Mouse (Mus musculus): ENCODE data around the gene Cdh15. TPM values are rescaled to one million over a fixed set of nuclear protein-coding genes. Genes with fewer than 3 reads are reported as not detected.

The Cdh15 gene
- total and polyA plus RNA-seq, 2 experiments from 2014 or later: 1.8 to 3.5 TPM

- Histone ChIP-seq H3K9me3 (ENCODE audit: low read length) (no peaks in the 10 kb centered on the region), H3K4me2 (ENCODE audit: low read depth, low read length, poor library complexity, severe bottlenecking) (no peak overlapping the region), H3K27ac (ENCODE audit: low read depth, low read length) (no peak overlapping the region), H3K9ac (replicated peaks; ENCODE audit: low read length, poor library complexity, severe bottlenecking) (no peak overlapping the region), H3K4me3 (ENCODE audit: low read depth, low read length) (no peak overlapping the region), H3K36me3 (ENCODE audit: insufficient read depth, low read length) (peaks cover 21% of the 10 kb centered on the region), H3K4me1 (ENCODE audit: insufficient read depth, low read length) (0 out of 2 replicates have a peak, but pooled peaks cover 2% of the 10 kb centered on the region), H3K27me3 (ENCODE audit: insufficient read depth, low read length) (no peaks in the 10 kb centered on the region)
- 81% methylated on average over 3 of the region's 3 CpGs for WGBS
- no peak for DNase-seq (ENCODE audit: low spot score)
- TF ChIP-seq CTCF (IDR thresholded peaks at IDR 0.05): no peak
- ATAC-seq (ENCODE audit: low FRiP score): no peak
Observed at GRCm38 (mm10) chr8:122912150-122912549, 64.4 kb downstream of the Cdh15 start.

- no peak for DNase-seq (ENCODE audit: low spot score)
- Histone ChIP-seq H3K4me2 (ENCODE audit: low read depth, low read length, poor library complexity, severe bottlenecking) (no peak overlapping the region), H3K9ac (replicated peaks; ENCODE audit: low read length, poor library complexity, severe bottlenecking) (no peak overlapping the region), H3K4me3 (ENCODE audit: low read depth, low read length) (no peak overlapping the region), H3K27me3 (ENCODE audit: insufficient read depth, low read length) (no peaks in the 10 kb centered on the region), H3K27ac (ENCODE audit: low read depth, low read length) (no peak overlapping the region), H3K4me1 (ENCODE audit: insufficient read depth, low read length) (0 out of 2 replicates have a peak, but pooled peaks cover 2% of the 10 kb centered on the region), H3K36me3 (ENCODE audit: insufficient read depth, low read length) (peaks cover 16% of the 10 kb centered on the region), H3K9me3 (ENCODE audit: low read length) (no peaks in the 10 kb centered on the region)
- no peak for ATAC-seq (ENCODE audit: low FRiP score)
- 83% methylated on average over 4 of the region's 4 CpGs for WGBS
- no peak for TF ChIP-seq CTCF (IDR thresholded peaks at IDR 0.05)
Observed at GRCm38 (mm10) chr8:122912871-122913270, 65.1 kb downstream of the Cdh15 start.

- no peak overlapping the region for H3K4me3 ChIP-seq (ENCODE audit: low read depth, low read length)
- H3K36me3 ChIP-seq (ENCODE audit: insufficient read depth, low read length): peaks cover 10% of the 10 kb centered on the region; the same call in 1 of the 2 replicates
- no peak for TF ChIP-seq CTCF (IDR thresholded peaks at IDR 0.05)
- ATAC-seq (ENCODE audit: low FRiP score) (no peak), DNase-seq (ENCODE audit: low spot score) (no peak)
- no peak overlapping the region for H3K4me2 ChIP-seq (ENCODE audit: low read depth, low read length, poor library complexity, severe bottlenecking)
- H3K27ac ChIP-seq (ENCODE audit: low read depth, low read length): no peak overlapping the region
- 84% methylated on average over 3 of the region's 3 CpGs for WGBS
- H3K27me3 ChIP-seq (ENCODE audit: insufficient read depth, low read length): no peaks in the 10 kb centered on the region
- H3K4me1 ChIP-seq (ENCODE audit: insufficient read depth, low read length): peaks cover 13% of the 10 kb centered on the region
- H3K9ac ChIP-seq (replicated peaks; ENCODE audit: low read length, poor library complexity, severe bottlenecking): no peak overlapping the region
- no peaks in the 10 kb centered on the region for H3K9me3 ChIP-seq (ENCODE audit: low read length)
Observed at GRCm38 (mm10) chr8:122916766-122917165, 69.0 kb downstream of the Cdh15 start.

Other genes starting within 250 kb of the Cdh15 start
- 12.1 and 14.6 TPM in 2 replicates for gene Galns, start 236.5 kb upstream of the Cdh15 start, total RNA-seq (2014; rRNA removed)
- 10.9 and 12.7 TPM in 2 replicates for gene Galns, start 236.5 kb upstream of the Cdh15 start, polyA plus RNA-seq (2015; fragmentation: Nextera tagmentation; extraction: Ambion mirVana)
- 14.1 and 23.2 TPM in 2 replicates for gene Trappc2l, start 236.3 kb upstream of the Cdh15 start, total RNA-seq (2014; rRNA removed)
- 135 and 138 TPM in 2 replicates for gene Trappc2l, start 236.3 kb upstream of the Cdh15 start, polyA plus RNA-seq (2015; fragmentation: Nextera tagmentation; extraction: Ambion mirVana)
- gene Pabpn1l, start 225.2 kb upstream of the Cdh15 start, total RNA-seq (2014; rRNA removed): not detected in 2 replicates
- gene Pabpn1l, start 225.2 kb upstream of the Cdh15 start, polyA plus RNA-seq (2015; fragmentation: Nextera tagmentation; extraction: Ambion mirVana): not detected in 2 replicates
- 11.1 and 11.8 TPM in 2 replicates for gene Cbfa2t3, start 148.9 kb upstream of the Cdh15 start, total RNA-seq (2014; rRNA removed)
- gene Cbfa2t3, start 148.9 kb upstream of the Cdh15 start, polyA plus RNA-seq (2015; fragmentation: Nextera tagmentation; extraction: Ambion mirVana): 13.3 and 15.9 TPM in 2 replicates
- 22.1 and 22.7 TPM in 2 replicates for gene Acsf3, start 72.5 kb upstream of the Cdh15 start, total RNA-seq (2014; rRNA removed)
- gene Acsf3, start 72.5 kb upstream of the Cdh15 start, polyA plus RNA-seq (2015; fragmentation: Nextera tagmentation; extraction: Ambion mirVana): 18.8 and 18.9 TPM in 2 replicates
- gene Ankrd11, start 194.3 kb downstream of the Cdh15 start, total RNA-seq (2014; rRNA removed): 92.5 and 98.3 TPM in 2 replicates
- 62.2 and 78.7 TPM in 2 replicates for gene Ankrd11, start 194.3 kb downstream of the Cdh15 start, polyA plus RNA-seq (2015; fragmentation: Nextera tagmentation; extraction: Ambion mirVana)
- 47.2 and 64.3 TPM in 2 replicates for gene Spg7, start 215.0 kb downstream of the Cdh15 start, total RNA-seq (2014; rRNA removed)
- gene Spg7, start 215.0 kb downstream of the Cdh15 start, polyA plus RNA-seq (2015; fragmentation: Nextera tagmentation; extraction: Ambion mirVana): 50.1 and 51.3 TPM in 2 replicates